Mouse (Mus musculus): ENCODE data around the gene Fbxw5. TPM values are rescaled to one million over a fixed set of nuclear protein-coding genes. Genes with fewer than 3 reads are reported as not detected.

Gene Fbxw5
- polyA plus RNA-seq, 1 experiment from 2014 or later = 51.1 TPM

DNA sequence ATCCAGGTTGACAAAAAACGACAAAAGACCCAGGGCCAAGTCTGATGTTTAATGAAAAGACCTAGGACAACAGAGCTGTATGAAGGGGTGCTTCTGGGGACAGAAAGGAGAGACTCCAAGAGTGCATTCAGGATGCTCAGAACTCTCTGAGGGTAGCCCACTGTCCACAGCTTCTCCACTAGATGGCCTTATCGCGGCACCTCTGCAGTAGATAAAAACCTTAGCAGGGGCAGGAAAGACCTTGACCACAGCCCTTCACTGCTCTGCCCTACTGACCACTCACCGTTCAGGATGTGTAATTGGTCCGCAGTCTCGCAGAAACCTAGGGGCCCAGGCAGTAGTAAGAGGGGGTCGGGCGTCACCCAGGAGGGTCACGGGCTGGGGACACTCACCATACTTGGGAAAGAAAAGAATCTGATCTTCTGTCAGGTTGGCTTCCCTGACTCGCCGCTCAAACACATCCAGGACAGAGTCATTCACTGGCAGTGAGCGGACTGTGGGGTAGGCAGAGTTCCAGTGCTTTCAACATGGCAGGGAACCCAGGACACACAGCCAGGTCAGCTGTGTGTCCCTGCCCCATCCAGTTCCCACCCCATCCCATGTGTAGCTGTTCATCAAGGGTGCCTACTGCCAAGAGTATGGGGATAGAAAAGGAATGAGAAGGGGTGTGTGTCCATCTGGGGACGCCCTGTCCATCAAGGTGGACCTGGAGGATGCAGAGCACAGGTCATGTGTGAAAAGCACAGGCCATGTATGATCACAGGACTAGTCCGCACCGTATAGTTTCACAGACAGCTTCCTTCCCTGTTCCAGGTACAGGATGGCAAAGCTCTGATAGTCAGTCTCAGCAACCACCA is 1.7 kb upstream of the Fbxw5 start:
- 70% methylated on average over 15 of the region's 15 CpGs for WGBS
- Histone ChIP-seq H3K27me3 (ENCODE audit: control insufficient read depth, insufficient read depth, low read length) (no peaks in the 10 kb centered on the region), H3K9ac (replicated peaks; ENCODE audit: low read length) (no peak overlapping the region), H3K36me3 (replicated peaks; ENCODE audit: control insufficient read depth, insufficient read depth, low read depth, low read length) (no peaks in the 10 kb centered on the region), H3K4me3 (ENCODE audit: low read depth, low read length) (no peak overlapping the region), H3K4me1 (ENCODE audit: control insufficient read depth, insufficient read depth, low read length) (peaks cover 5% of the 10 kb centered on the region), H3K27ac (replicated peaks; ENCODE audit: low read depth, low read length) (no peak overlapping the region), H3K9me3 (replicated peaks; ENCODE audit: control insufficient read depth, low read length) (no peaks in the 10 kb centered on the region), H3K4me2 (ENCODE audit: low read depth, low read length) (no peak overlapping the region)
- ATAC-seq (replicated peaks; ENCODE audit: insufficient number of reproducible peaks, low FRiP score, low TSS enrichment, low read depth) = no peak
- no peak for DNase-seq (ENCODE audit: low spot score)

DNA sequence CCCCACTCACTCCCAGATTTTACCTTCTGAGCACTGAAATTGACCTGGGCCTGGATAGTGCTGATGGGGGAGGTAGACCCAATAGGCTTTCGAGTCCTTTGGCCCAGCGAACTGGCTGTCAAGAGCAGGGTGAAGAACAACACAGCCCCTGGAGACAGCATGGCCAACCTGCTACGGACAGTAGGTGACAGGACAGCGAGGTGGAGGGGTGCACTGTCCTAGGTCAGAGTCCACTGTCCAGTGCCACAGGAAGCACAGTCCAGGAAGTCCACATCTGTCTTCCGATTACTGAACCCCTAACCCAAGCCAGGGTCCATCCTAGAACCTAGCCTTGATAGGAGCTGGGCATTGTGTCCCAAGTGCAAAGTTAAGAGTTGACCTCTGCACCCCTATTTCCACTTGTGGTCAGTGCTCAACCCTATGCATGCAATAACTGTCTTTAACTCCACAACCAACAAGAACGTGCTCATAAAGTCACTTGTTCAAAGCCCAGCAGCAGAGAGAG is 427 bp upstream of the Fbxw5 start:
- H3K36me3 ChIP-seq (replicated peaks; ENCODE audit: control insufficient read depth, insufficient read depth, low read depth, low read length) = no peaks in the 10 kb centered on the region; the same call in 1 of the 2 replicates
- no peaks in the 10 kb centered on the region for H3K27me3 ChIP-seq (ENCODE audit: control insufficient read depth, insufficient read depth, low read length)
- 64% methylated on average over 6 of the region's 6 CpGs for WGBS
- peak overlapping the region; percentile 41 for H3K4me2 ChIP-seq (ENCODE audit: low read depth, low read length)
- ATAC-seq (replicated peaks; ENCODE audit: insufficient number of reproducible peaks, low FRiP score, low TSS enrichment, low read depth) (peak; percentile 14), DNase-seq (ENCODE audit: low spot score) (no peak)
- H3K27ac ChIP-seq (replicated peaks; ENCODE audit: low read depth, low read length) = no peak overlapping the region
- H3K4me3 ChIP-seq (ENCODE audit: low read depth, low read length) = peak overlapping the region; percentile 89
- peak overlapping the region; percentile 94 for H3K9ac ChIP-seq (replicated peaks; ENCODE audit: low read length)
- peaks cover 5% of the 10 kb centered on the region for H3K4me1 ChIP-seq (ENCODE audit: control insufficient read depth, insufficient read depth, low read length)
- H3K9me3 ChIP-seq (replicated peaks; ENCODE audit: control insufficient read depth, low read length) = no peaks in the 10 kb centered on the region

GRCm38 (mm10) chr2:25501593-25502486 is 1.3 kb downstream of the Fbxw5 start, which contains the start of gene C8g:
Gene C8g, minus strand, starts transcription at chr2:25501719.
- DNase-seq (ENCODE audit: low spot score) (no peak), ATAC-seq (replicated peaks; ENCODE audit: insufficient number of reproducible peaks, low FRiP score, low TSS enrichment, low read depth) (no peak)
- Histone ChIP-seq H3K4me3 (ENCODE audit: low read depth, low read length) (peak within 1 kb of the TSS; percentile 89), H3K36me3 (replicated peaks; ENCODE audit: control insufficient read depth, insufficient read depth, low read depth, low read length) (no peaks in the 10 kb centered on the region; the same call in none of the 2 replicates), H3K9me3 (replicated peaks; ENCODE audit: control insufficient read depth, low read length) (no peaks in the 10 kb centered on the region), H3K4me2 (ENCODE audit: low read depth, low read length) (peak within 1 kb of the TSS; percentile 69), H3K27ac (replicated peaks; ENCODE audit: low read depth, low read length) (peak within 1 kb of the TSS; percentile 35; the same call in 1 of the 2 replicates), H3K27me3 (ENCODE audit: control insufficient read depth, insufficient read depth, low read length) (no peaks in the 10 kb centered on the region), H3K9ac (replicated peaks; ENCODE audit: low read length) (peak within 1 kb of the TSS; percentile 94), H3K4me1 (ENCODE audit: control insufficient read depth, insufficient read depth, low read length) (peaks cover 5% of the 10 kb centered on the region)
- 79% methylated on average over 20 of the region's 20 CpGs for WGBS

- ATAC-seq (replicated peaks; ENCODE audit: insufficient number of reproducible peaks, low FRiP score, low TSS enrichment, low read depth) (no peak), DNase-seq (ENCODE audit: low spot score) (no peak)
- Histone ChIP-seq H3K9me3 (replicated peaks; ENCODE audit: control insufficient read depth, low read length) (no peaks in the 10 kb centered on the region), H3K4me3 (ENCODE audit: low read depth, low read length) (no peak overlapping the region), H3K4me2 (ENCODE audit: low read depth, low read length) (no peak overlapping the region), H3K4me1 (ENCODE audit: control insufficient read depth, insufficient read depth, low read length) (peaks cover 5% of the 10 kb centered on the region), H3K27ac (replicated peaks; ENCODE audit: low read depth, low read length) (no peak overlapping the region), H3K9ac (replicated peaks; ENCODE audit: low read length) (no peak overlapping the region), H3K36me3 (replicated peaks; ENCODE audit: control insufficient read depth, insufficient read depth, low read depth, low read length) (no peaks in the 10 kb centered on the region; the same call in none of the 2 replicates), H3K27me3 (ENCODE audit: control insufficient read depth, insufficient read depth, low read length) (no peaks in the 10 kb centered on the region)
- 84% methylated on average over 3 of the region's 3 CpGs for WGBS
Observed at GRCm38 (mm10) chr2:25502726-25503125, 2.2 kb downstream of the Fbxw5 start.

DNA sequence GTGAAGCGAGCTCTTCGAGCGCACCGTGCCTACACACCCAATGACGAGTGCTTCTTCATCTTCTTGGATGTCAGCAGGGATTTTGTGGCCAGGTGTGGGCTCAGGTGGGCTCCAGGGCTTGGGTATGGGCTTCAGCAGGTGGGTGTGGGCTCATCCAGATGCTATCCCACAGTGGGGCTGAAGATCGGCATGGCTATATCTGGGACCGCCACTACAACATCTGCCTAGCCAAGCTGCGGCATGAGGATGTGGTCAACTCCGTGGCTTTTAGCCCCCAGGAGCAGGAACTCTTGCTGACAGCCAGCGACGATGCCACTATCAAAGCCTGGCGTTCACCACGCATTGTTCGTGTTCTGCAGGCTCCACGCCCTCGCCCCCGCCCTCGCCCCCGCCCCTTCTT is 4.0 kb downstream of the Fbxw5 start:
- DNase-seq (ENCODE audit: low spot score) = no peak
- Histone ChIP-seq H3K27me3 (ENCODE audit: control insufficient read depth, insufficient read depth, low read length) (no peaks in the 10 kb centered on the region), H3K4me2 (ENCODE audit: low read depth, low read length) (no peak overlapping the region), H3K9ac (replicated peaks; ENCODE audit: low read length) (no peak overlapping the region), H3K36me3 (replicated peaks; ENCODE audit: control insufficient read depth, insufficient read depth, low read depth, low read length) (no peaks in the 10 kb centered on the region; the same call in none of the 2 replicates), H3K4me1 (ENCODE audit: control insufficient read depth, insufficient read depth, low read length) (peaks cover 5% of the 10 kb centered on the region), H3K27ac (replicated peaks; ENCODE audit: low read depth, low read length) (no peak overlapping the region), H3K4me3 (ENCODE audit: low read depth, low read length) (no peak overlapping the region), H3K9me3 (replicated peaks; ENCODE audit: control insufficient read depth, low read length) (no peaks in the 10 kb centered on the region)
- WGBS = 97% methylated on average over 19 of the region's 19 CpGs
- no peak for ATAC-seq (replicated peaks; ENCODE audit: insufficient number of reproducible peaks, low FRiP score, low TSS enrichment, low read depth)

GRCm38 (mm10) chr2:25505000-25505399 is 4.5 kb downstream of the Fbxw5 start:
- DNase-seq (ENCODE audit: low spot score) (no peak), ATAC-seq (replicated peaks; ENCODE audit: insufficient number of reproducible peaks, low FRiP score, low TSS enrichment, low read depth) (no peak)
- Histone ChIP-seq H3K4me1 (ENCODE audit: control insufficient read depth, insufficient read depth, low read length) (peaks cover 5% of the 10 kb centered on the region), H3K36me3 (replicated peaks; ENCODE audit: control insufficient read depth, insufficient read depth, low read depth, low read length) (no peaks in the 10 kb centered on the region; the same call in none of the 2 replicates), H3K9me3 (replicated peaks; ENCODE audit: control insufficient read depth, low read length) (no peaks in the 10 kb centered on the region), H3K4me2 (ENCODE audit: low read depth, low read length) (no peak overlapping the region), H3K27me3 (ENCODE audit: control insufficient read depth, insufficient read depth, low read length) (no peaks in the 10 kb centered on the region), H3K27ac (replicated peaks; ENCODE audit: low read depth, low read length) (no peak overlapping the region), H3K4me3 (ENCODE audit: low read depth, low read length) (no peak overlapping the region), H3K9ac (replicated peaks; ENCODE audit: low read length) (no peak overlapping the region)
- 80% methylated on average over 1 of the region's 1 CpGs for WGBS

DNA sequence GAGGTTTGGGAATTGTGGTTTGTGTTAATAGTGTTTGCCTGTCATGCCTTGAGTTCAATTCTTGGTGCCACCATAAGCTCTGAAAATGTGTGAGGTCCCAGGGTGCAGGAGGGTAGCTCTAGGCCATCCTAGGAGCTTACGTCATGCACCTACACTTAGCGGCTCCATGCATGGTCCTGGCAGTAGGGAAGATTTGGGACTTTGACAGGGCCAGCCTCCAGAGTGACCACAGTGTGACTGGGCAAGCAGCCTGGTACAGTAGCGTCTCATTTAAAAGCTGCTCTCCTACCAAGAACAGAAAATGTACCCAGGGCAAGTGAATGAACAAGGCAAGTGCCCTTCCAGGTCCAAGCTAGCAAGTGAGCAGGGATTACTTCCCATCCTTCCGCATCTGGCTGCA is 5.3 kb downstream of the Fbxw5 start:
- Histone ChIP-seq H3K9ac (replicated peaks; ENCODE audit: low read length) (no peak overlapping the region), H3K27me3 (ENCODE audit: control insufficient read depth, insufficient read depth, low read length) (no peaks in the 10 kb centered on the region), H3K4me2 (ENCODE audit: low read depth, low read length) (no peak overlapping the region), H3K4me3 (ENCODE audit: low read depth, low read length) (no peak overlapping the region), H3K36me3 (replicated peaks; ENCODE audit: control insufficient read depth, insufficient read depth, low read depth, low read length) (no peaks in the 10 kb centered on the region; the same call in none of the 2 replicates), H3K9me3 (replicated peaks; ENCODE audit: control insufficient read depth, low read length) (no peaks in the 10 kb centered on the region), H3K4me1 (ENCODE audit: control insufficient read depth, insufficient read depth, low read length) (peaks cover 5% of the 10 kb centered on the region), H3K27ac (replicated peaks; ENCODE audit: low read depth, low read length) (no peak overlapping the region)
- 97% methylated on average over 4 of the region's 4 CpGs for WGBS
- ATAC-seq (replicated peaks; ENCODE audit: insufficient number of reproducible peaks, low FRiP score, low TSS enrichment, low read depth) (no peak), DNase-seq (ENCODE audit: low spot score) (no peak)

All from embryonic facial prominence, embryonic 11.5 days (tissue).